Mouse (Mus musculus) gonadal fat pad, adult 2 months (tissue): ENCODE measurements at regions not wholly inside any gene's neighbourhood (a gene's known extent, or its start where the extent isn't known, plus 50 kb on each side); places are given as distances from the start of the nearest gene placed in this dataset.

Experiments used
- DNase-seq: peaks from one replicate; pipeline ENCODE4 v3.0.0-alpha.2; 2012; ENCODE audit warnings: low read depth

- DNase-seq = no peak
These were observed 343.3 kb downstream of the Gpam start for GRCm38 (mm10) chr19:54783729-54784128.

DNA sequence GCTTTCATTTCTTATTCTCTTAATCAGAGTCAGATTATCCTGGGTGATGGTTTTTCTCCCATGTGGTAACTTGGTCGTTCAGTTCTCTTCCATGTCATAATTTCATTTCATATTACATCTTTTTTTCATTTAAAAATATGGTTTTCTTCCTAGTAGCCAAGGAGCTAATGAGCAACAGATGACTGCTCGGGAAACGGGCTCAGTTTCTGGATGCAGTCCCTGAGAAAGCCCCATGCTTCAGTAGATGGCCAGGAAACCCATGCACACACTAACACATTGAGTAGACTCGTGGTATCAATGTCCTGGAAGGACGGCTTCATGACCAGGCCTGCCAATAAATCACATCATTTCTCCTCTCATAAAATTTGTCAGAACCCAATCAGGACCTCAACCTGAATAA is 369.3 kb downstream of the Gpam start:
- DNase-seq = no peak

DNA sequence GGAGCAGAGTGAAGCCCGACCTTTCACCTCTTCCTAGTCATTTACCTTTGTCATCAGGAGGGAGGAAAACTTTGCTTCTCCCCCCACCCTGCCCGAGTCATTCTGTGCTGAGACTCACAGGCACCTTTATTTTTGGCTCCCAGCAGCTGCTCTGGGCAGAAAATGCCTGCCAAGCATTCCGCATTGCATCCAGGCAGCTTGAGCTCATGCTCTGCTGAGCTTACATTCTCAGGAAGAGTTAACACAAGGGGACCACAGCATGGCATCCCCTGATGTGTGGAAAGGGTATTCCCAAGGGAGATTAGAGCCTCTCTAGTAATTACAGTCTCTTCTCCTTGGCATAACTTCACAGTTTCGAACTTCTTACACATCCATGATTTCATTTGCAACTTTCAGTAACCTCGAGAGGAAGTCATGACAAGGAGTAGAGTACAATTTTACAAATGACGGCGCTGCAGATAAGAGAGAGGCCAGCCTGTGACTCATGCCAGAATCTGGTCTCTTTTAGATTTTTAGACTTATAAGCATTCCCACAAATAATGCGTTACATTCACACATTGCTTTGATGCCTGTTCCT is 370.3 kb downstream of the Gpam start:
- no peak for DNase-seq

DNA sequence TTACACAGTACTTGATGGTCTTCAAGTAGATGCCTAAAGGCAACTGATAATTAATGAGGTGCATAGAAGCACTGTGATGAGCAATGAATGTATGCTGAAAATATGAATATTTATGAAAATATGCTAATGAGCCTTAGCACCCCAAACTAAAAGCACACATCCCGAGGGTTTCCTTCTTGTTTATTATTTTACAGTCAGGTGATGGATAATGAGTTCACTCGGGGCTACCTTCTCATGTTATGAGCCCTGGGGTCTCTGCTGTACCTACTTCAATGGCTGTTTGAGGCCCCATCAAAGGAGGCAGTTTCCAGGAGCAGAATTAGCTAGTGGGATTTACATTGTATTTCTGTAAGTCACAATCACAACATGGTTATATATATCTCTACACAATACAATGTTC is 371.6 kb downstream of the Gpam start:
- no peak for DNase-seq

GRCm38 (mm10) chr19:54733938-54734337 is 393.1 kb downstream of the Gpam start:
- DNase-seq = no peak

GRCm38 (mm10) chr19:54731749-54732148 is 395.3 kb downstream of the Gpam start:
- no peak for DNase-seq

DNA sequence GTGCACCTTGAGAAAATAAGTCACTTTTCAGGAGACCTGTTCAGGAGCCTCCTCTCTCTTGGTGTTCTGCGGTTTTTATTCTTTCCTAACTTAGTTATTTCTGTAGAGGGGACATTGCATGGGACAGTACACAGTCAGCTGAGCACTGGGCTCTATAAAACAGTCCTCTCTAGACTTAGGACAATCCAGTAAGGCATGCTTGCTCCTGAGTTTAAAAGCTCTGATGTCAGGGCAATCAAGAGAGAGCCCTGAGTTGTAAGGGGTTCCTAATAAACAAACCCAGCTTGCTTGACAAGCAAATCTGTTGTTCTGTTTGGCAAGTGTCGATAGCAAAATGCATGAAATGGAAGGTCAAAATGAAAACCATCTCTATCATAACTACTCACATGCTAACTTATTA is 395.7 kb downstream of the Gpam start:
- no peak for DNase-seq

- no peak for DNase-seq
These were observed 396.2 kb downstream of the Gpam start for GRCm38 (mm10) chr19:54730801-54731200.

- no peak for DNase-seq
These were observed 396.7 kb downstream of the Gpam start for GRCm38 (mm10) chr19:54730296-54730695.

GRCm38 (mm10) chr19:54722091-54722490 is 404.9 kb downstream of the Gpam start:
- no peak for DNase-seq

DNA sequence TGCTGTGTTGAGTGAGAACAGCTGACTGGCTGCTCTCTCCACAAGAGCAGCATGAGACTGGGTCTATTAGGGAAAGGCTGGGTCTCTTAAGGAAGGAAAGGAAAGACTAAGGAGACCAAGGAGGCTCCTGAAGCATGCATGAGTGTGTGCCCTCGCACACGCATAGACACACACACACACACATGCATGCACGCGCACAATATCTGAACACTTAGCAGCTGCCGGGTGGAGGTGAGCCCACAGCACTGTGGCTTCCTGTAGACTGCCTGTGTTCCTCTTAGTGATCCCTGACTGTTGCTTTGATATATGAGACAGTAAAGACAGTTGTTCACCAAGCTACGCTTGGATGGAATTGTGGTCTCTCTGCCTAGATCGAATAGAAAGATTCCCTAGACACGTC is 429.6 kb downstream of the Gpam start:
- DNase-seq = no peak

GRCm38 (mm10) chr19:54693714-54694113 is 433.3 kb downstream of the Gpam start:
- no peak for DNase-seq

DNA sequence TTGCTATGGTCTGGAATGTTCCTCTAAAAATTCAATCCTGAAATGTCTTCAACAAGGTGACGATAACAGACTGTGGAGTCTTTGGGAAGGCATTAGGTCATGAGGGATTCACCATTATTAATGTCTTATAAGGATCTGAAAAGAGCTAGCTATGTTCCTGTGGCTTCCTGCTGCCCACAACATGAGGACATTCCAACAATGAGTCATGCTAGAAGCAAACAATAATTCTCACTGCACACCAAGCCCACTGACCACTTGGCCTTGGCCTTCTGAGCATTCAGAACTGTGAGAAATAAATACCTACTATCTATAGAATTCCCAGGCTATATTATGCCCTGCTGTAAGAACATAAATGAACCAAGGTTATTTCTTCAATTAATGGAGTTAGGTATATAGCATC is 433.9 kb downstream of the Gpam start:
- no peak for DNase-seq

DNA sequence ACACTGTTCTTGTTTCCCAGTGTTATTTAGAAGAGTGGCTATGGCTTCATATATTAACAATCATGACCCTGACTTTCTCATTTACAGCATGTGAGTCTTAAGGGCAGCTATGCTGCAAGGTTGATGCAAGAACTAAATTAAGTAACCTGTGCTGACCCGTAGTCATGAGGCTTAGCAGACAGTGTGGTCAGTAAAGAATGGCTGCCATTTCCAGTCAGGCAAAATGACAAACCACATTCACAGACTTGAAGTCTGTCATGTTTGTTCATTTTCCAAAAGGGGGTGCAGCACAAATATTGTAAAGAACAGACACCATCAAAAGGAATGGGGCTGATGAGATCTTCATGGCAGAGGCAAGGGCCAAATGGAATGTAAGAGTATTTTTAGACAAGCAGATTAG is 435.2 kb downstream of the Gpam start:
- no peak for DNase-seq

- DNase-seq = peak; percentile 61
These were observed 438.4 kb downstream of the Gpam start for GRCm38 (mm10) chr19:54688630-54689029.

- no peak for DNase-seq
These were observed 441.9 kb downstream of the Gpam start for GRCm38 (mm10) chr19:54685147-54685546.
